Mouse (Mus musculus) forebrain, embryonic 12.5 days (tissue): Measurements from ENCODE around the gene Zyx. TPM values are rescaled to one million over a fixed set of nuclear protein-coding genes. Genes with fewer than 3 reads are reported as not detected.

Experiments
- ATAC-seq: fragments of 200-750 bp; cut with Nextera tagmentation; 2 replicates; pipeline ENCODE4 v1.8.0; 2017; ENCODE audit warnings: moderate TSS enrichment; ENCODE audit not compliant: low FRiP score
- H3K27ac ChIP-seq: fragments of 300-500 bp; sonication (generic); 2 replicates; pipeline ENCODE4 v1.5.1; 2016; ENCODE audit warnings: mild to moderate bottlenecking
- H3K27me3 ChIP-seq: fragments of 300-500 bp; sonication (generic); 2 replicates; pipeline ENCODE4 v1.6.1; 2016; ENCODE audit warnings: mild to moderate bottlenecking
- H3K36me3 ChIP-seq: fragments of 300-500 bp; sonication (generic); replicated peaks from 2 replicates; pipeline ENCODE4 v1.6.1; 2016; ENCODE audit warnings: mild to moderate bottlenecking
- H3K4me1 ChIP-seq: fragments of 300-500 bp; sonication (generic); 2 replicates; pipeline ENCODE4 v1.6.1; 2016
- H3K4me2 ChIP-seq: fragments of 300-500 bp; sonication (generic); 2 replicates; pipeline ENCODE4 v1.6.1; 2016; ENCODE audit warnings: mild to moderate bottlenecking, moderate library complexity
- H3K4me3 ChIP-seq: fragments of 300-500 bp; sonication (generic); replicated peaks from 2 replicates; pipeline ENCODE4 v1.5.1; 2016; ENCODE audit warnings: mild to moderate bottlenecking
- H3K9ac ChIP-seq: fragments of 300-500 bp; sonication (generic); 2 replicates; pipeline ENCODE4 v1.6.1; 2016; ENCODE audit warnings: mild to moderate bottlenecking
- H3K9me3 ChIP-seq: fragments of 300-500 bp; sonication (generic); 2 replicates; pipeline ENCODE4 v1.6.1; 2016
- WGBS: fragments of 180-500 bp; shearing (Covaris S2); methylation state at CpG from one replicate; pipeline ENCODE4 v1.1.7; 2016; 5-methylcytosine and 5-hydroxymethylcytosine counted together
- polyA plus RNA-seq: library from polyadenylated mRNA; unstranded; fragments of >200 nt; fragmentation: Nextera tagmentation; extraction: Ambion mirVana; gene quantifications from 2 replicates; pipeline ENCODE4 v1.2.1, GENCODE M21; 2016

Gene Zyx
- polyA plus RNA-seq, 1 experiment from 2014 or later: 66.6 TPM

- Histone ChIP-seq H3K4me2 (no peak overlapping the region), H3K27ac (no peak overlapping the region), H3K9ac (no peak overlapping the region), H3K9me3 (no peaks in the 10 kb centered on the region), H3K4me3 (no peak overlapping the region), H3K27me3 (no peaks in the 10 kb centered on the region), H3K36me3 (no peaks in the 10 kb centered on the region), H3K4me1 (no peaks in the 10 kb centered on the region)
- 79% methylated on average over 9 of the region's 9 CpGs for WGBS
- no peak for ATAC-seq
These were observed 46.8 kb downstream of the Zyx start for GRCm38 (mm10) chr6:42395960-42396809.

DNA sequence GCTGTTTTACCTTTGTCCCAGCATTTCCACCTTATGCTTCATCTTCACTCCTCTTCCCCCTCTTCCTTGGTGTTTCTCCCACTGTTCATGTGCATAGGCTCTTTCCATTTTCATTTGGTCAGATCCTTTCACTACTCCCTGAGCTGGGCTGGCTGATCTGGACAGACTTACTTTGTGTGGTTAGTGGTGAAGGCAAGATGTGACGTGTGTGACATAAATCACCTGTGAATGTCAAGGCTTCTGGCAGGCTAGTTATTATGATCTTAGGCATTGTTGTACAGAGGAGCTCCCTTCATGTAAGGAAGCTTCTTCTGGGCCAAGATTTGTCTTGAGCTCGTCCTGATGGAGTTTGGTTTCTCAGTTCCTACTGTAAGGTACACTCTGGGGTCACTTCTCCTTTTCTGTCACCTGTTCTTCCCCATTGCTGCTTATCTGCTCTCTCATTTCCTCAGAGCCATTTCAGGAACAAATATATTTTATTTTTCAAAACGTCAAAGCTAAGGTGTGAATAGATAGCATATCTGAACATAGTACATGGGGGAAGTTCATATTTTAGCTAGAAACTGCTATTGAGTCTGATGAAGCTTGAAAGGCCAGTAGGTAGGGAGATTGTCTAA, 47.7 kb downstream of the Zyx start:
- Histone ChIP-seq H3K4me3 (no peak overlapping the region), H3K4me2 (no peak overlapping the region), H3K4me1 (no peaks in the 10 kb centered on the region), H3K27me3 (no peaks in the 10 kb centered on the region), H3K27ac (no peak overlapping the region), H3K9me3 (no peaks in the 10 kb centered on the region), H3K9ac (no peak overlapping the region), H3K36me3 (no peaks in the 10 kb centered on the region)
- 76% methylated on average over 3 of the region's 3 CpGs for WGBS
- no peak for ATAC-seq

- WGBS: 89% methylated on average over 3 of the region's 3 CpGs
These were observed 48.9 kb downstream of the Zyx start for GRCm38 (mm10) chr6:42398285-42398684.

DNA sequence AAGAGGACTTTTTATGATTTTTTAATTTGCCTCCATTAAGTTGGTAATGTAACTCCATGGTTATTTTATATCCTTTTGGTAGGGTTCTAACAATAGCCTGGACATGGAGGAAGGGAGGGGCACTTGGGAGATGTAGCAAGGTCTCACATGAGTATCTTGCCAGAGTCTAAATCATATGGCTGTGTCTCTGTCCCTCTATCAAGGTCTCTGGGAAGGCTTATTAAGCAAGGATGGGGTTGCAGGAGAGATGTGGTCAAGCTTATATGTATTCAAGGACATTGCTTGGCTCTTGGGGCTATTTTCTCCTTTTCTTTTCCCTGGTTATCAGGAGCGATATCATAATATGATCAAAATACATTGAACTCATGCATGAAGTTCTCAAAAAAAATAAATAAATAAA, 49.6 kb downstream of the Zyx start:
- ATAC-seq: no peak
- Histone ChIP-seq H3K4me1 (no peaks in the 10 kb centered on the region), H3K27ac (no peak overlapping the region), H3K36me3 (no peaks in the 10 kb centered on the region), H3K27me3 (no peaks in the 10 kb centered on the region), H3K9ac (no peak overlapping the region), H3K9me3 (no peaks in the 10 kb centered on the region), H3K4me2 (no peak overlapping the region), H3K4me3 (no peak overlapping the region)
- 95% methylated on average over 1 of the region's 1 CpGs for WGBS

More at GRCm38 (mm10) chr6:42398285-42398684, 48.9 kb downstream of the Zyx start:
- Histone ChIP-seq H3K27ac (no peak overlapping the region), H3K4me1 (no peaks in the 10 kb centered on the region), H3K4me3 (no peak overlapping the region), H3K9ac (no peak overlapping the region), H3K36me3 (no peaks in the 10 kb centered on the region), H3K4me2 (no peak overlapping the region), H3K27me3 (no peaks in the 10 kb centered on the region), H3K9me3 (no peaks in the 10 kb centered on the region)
- ATAC-seq: no peak

DNA sequence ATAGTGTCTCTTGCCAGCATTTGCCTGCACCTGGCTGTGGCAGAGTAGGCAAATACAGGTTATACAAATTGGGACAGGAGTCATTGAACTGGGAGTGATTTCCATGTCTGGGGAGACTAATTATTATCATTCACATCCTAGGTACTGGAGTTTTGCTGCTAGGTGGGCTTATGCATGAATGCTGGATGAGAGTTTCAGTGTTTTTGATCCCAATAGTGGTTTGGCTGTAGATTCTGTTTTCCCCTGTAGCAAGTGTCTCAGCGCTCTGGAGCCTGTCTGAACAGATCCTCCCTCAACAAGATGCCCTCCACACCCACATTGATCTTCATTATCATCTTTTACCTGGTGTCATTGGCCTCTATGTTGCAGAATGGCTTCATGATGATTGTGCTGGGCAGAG, 50.5 kb downstream of the Zyx start, which contains the start of gene Tas2r143:
Tas2r143 (plus strand) TSS at position 301 of the 400 bp plus-strand sequence.
- no peak for ATAC-seq
- Histone ChIP-seq H3K36me3 (no peaks in the 10 kb centered on the region), H3K9me3 (no peaks in the 10 kb centered on the region), H3K4me1 (no peaks in the 10 kb centered on the region), H3K4me3 (no peak within 1 kb of the TSS), H3K27ac (no peak within 1 kb of the TSS), H3K9ac (no peak within 1 kb of the TSS), H3K27me3 (no peaks in the 10 kb centered on the region), H3K4me2 (no peak within 1 kb of the TSS)
- WGBS: 96% methylated on average over 1 of the region's 1 CpGs

DNA sequence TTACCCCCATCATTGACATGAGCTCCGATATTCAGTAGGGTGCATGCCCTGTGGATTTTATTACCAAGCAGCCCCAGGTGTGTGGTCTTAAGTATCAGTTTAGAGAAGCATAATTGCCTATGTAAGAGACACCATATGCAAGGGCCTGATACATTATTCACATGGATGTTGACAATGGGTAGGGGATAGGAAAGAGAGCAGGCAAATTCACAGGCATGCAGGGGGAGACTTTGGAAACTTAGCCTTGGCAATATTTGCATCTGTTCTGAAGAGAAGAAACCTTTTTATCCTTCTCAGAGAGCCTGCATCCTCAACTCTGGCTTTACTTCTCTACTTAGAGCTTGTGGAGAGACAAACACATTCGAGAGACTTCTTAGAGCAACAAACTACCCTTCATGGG, 55.7 kb downstream of the Zyx start, which contains the start of gene Tas2r135:
Tas2r135 (plus strand) TSS at position 301 of the 400 bp plus-strand sequence.
- WGBS: 87% methylated on average over 2 of the region's 2 CpGs
- Histone ChIP-seq H3K27ac (no peak within 1 kb of the TSS), H3K9me3 (no peaks in the 10 kb centered on the region), H3K4me1 (no peaks in the 10 kb centered on the region), H3K36me3 (no peaks in the 10 kb centered on the region), H3K9ac (no peak within 1 kb of the TSS), H3K4me3 (no peak within 1 kb of the TSS), H3K4me2 (no peak within 1 kb of the TSS), H3K27me3 (no peaks in the 10 kb centered on the region)
- no peak for ATAC-seq

Other genes with a start within 250 kb of the Zyx start
- gene Tas2r139, start 208.7 kb upstream of the Zyx start, polyA plus RNA-seq: not detected in 2 replicates
- not detected in 2 replicates for gene Tas2r144, start 134.3 kb upstream of the Zyx start, polyA plus RNA-seq
- 11.8 and 12.8 TPM in 2 replicates for gene Gstk1, start 103.7 kb upstream of the Zyx start, polyA plus RNA-seq
- 0.17 TPM in 1 of 2 replicates, not detected in the other for gene Tmem139, start 87.7 kb upstream of the Zyx start, polyA plus RNA-seq
- 74.0 and 79.8 TPM in 2 replicates for gene Casp2, start 84.6 kb upstream of the Zyx start, polyA plus RNA-seq
- gene Clcn1, start 62.9 kb upstream of the Zyx start, polyA plus RNA-seq: 1.7 and 2.2 TPM in 2 replicates
- gene Fam131b, start 25.0 kb upstream of the Zyx start, polyA plus RNA-seq: 3.6 and 4.7 TPM in 2 replicates
- 0.69 and 1.4 TPM in 2 replicates for gene Epha1, start 23.6 kb downstream of the Zyx start, polyA plus RNA-seq
- not detected in 2 replicates for gene Tas2r143, start 50.6 kb downstream of the Zyx start, polyA plus RNA-seq
- gene Tas2r135, start 55.8 kb downstream of the Zyx start, polyA plus RNA-seq: not detected in 2 replicates
- not detected in 2 replicates for gene Tas2r126, start 84.9 kb downstream of the Zyx start, polyA plus RNA-seq
- not detected in 2 replicates for gene Olfr458, start 115.6 kb downstream of the Zyx start, polyA plus RNA-seq
- 0.08 TPM in 1 of 2 replicates, not detected in the other for gene Olfr457, start 126.7 kb downstream of the Zyx start, polyA plus RNA-seq
- gene Olfr456, start 137.6 kb downstream of the Zyx start, polyA plus RNA-seq: not detected in 2 replicates
- not detected in 2 replicates for gene Olfr455, start 198.0 kb downstream of the Zyx start, polyA plus RNA-seq
- gene Tcaf3, start 248.1 kb downstream of the Zyx start, polyA plus RNA-seq: not detected in 2 replicates